Mouse (Mus musculus) hindbrain, embryonic 14.5 days (tissue): ENCODE data around the gene Smarcd3. TPM values are rescaled to one million over a fixed set of nuclear protein-coding genes. Genes with fewer than 3 reads are reported as not detected.

Source experiments
- ATAC-seq: fragments of 200-750 bp; cut with Nextera tagmentation; 2 replicates; pipeline ENCODE4 v1.8.0; 2017; ENCODE audit warnings: moderate number of reproducible peaks, mild to moderate bottlenecking, moderate TSS enrichment, moderate library complexity; ENCODE audit not compliant: low FRiP score
- DNase-seq: peaks from one replicate; pipeline ENCODE4 v3.0.0-alpha.2; 2015; ENCODE audit warnings: low spot score
- H3K27ac ChIP-seq: fragments of 300-500 bp; sonication (generic); 2 replicates; pipeline ENCODE4 v1.5.1; 2014; ENCODE audit warnings: mild to moderate bottlenecking, moderate library complexity
- H3K27me3 ChIP-seq: fragments of 300-500 bp; sonication (generic); 2 replicates; pipeline ENCODE4 v1.6.1; 2014; ENCODE audit warnings: mild to moderate bottlenecking, low read length, mixed read lengths; ENCODE audit not compliant: control insufficient read depth, insufficient read depth
- H3K36me3 ChIP-seq: fragments of 300-500 bp; sonication (generic); replicated peaks from 2 replicates; pipeline ENCODE4 v1.6.1; 2014; ENCODE audit not compliant: control insufficient read depth, insufficient read depth
- H3K4me1 ChIP-seq: fragments of 300-500 bp; sonication (generic); replicated peaks from 2 replicates; pipeline ENCODE4 v1.6.1; 2014; ENCODE audit warnings: antibody characterized with exemption, low read length, mixed read lengths; ENCODE audit not compliant: control insufficient read depth, insufficient read depth
- H3K4me2 ChIP-seq: fragments of 300-500 bp; sonication (generic); replicated peaks from 2 replicates; pipeline ENCODE4 v1.6.1; 2014; ENCODE audit warnings: mild to moderate bottlenecking, moderate library complexity
- H3K4me3 ChIP-seq: fragments of 300-500 bp; sonication (generic); replicated peaks from 2 replicates; pipeline ENCODE4 v1.5.1; 2014; ENCODE audit warnings: mild to moderate bottlenecking, low read length
- H3K9ac ChIP-seq: fragments of 300-500 bp; sonication (generic); 2 replicates; pipeline ENCODE4 v1.6.1; 2014
- H3K9me3 ChIP-seq: fragments of 300-500 bp; sonication (generic); 2 replicates; pipeline ENCODE4 v1.6.1; 2016; ENCODE audit warnings: low read length; ENCODE audit not compliant: control insufficient read depth
- WGBS: fragments of 180-500 bp; shearing (Covaris S2); extraction: QIAGEN DNeasy Blood & Tissue Kit; methylation state at CpG from one replicate; pipeline ENCODE4 v1.1.7; 2014; 5-methylcytosine and 5-hydroxymethylcytosine counted together
- polyA plus RNA-seq: library from polyadenylated mRNA; unstranded; fragments of >200 nt; fragmentation: Nextera tagmentation; extraction: Ambion mirVana; gene quantifications from 2 replicates; pipeline ENCODE4 v1.2.1, GENCODE M21; 2014

Gene Smarcd3
- polyA plus RNA-seq, 1 experiment from 2014 or later = 149 TPM

- H3K4me2 ChIP-seq = no peak overlapping the region
- no peaks in the 10 kb centered on the region for H3K9me3 ChIP-seq
- no peak overlapping the region for H3K4me3 ChIP-seq
- no peaks in the 10 kb centered on the region for H3K27me3 ChIP-seq
- no peak overlapping the region for H3K27ac ChIP-seq
- no peak overlapping the region for H3K9ac ChIP-seq
- H3K36me3 ChIP-seq = no peaks in the 10 kb centered on the region
- ATAC-seq (no peak), DNase-seq (no peak)
- no peaks in the 10 kb centered on the region for H3K4me1 ChIP-seq
- 81% methylated on average over 7 of the region's 7 CpGs for WGBS
These were observed 25.5 kb upstream of the Smarcd3 start for GRCm38 (mm10) chr5:24649701-24650100.

DNA sequence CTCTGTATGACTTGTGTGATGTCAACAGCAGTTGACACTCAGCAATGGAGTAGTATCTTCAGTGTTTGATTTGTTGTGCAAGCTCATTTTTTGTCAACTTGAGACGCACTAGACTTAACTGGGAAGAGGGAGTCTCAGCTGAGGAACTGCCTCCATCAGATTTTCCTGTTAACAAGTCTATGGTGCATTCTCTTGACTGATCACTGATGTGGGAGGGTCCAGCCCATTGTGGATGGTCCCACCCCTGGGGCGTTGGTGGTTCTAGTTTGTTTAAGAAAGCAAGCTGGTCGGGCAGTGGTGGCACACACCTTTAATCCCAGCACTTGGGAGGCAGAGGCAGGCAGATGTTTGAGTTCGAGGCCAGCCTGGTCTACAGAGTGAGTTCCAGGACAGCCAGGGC lies 25.0 kb upstream of the Smarcd3 start:
- Histone ChIP-seq H3K9me3 (no peaks in the 10 kb centered on the region), H3K27me3 (no peaks in the 10 kb centered on the region), H3K36me3 (no peaks in the 10 kb centered on the region), H3K27ac (no peak overlapping the region), H3K4me2 (no peak overlapping the region), H3K4me3 (no peak overlapping the region), H3K9ac (no peak overlapping the region), H3K4me1 (no peaks in the 10 kb centered on the region)
- DNase-seq (no peak), ATAC-seq (no peak)
- 69% methylated on average over 4 of the region's 4 CpGs for WGBS

GRCm38 (mm10) chr5:24645454-24645853 lies 21.2 kb upstream of the Smarcd3 start:
- Histone ChIP-seq H3K27me3 (no peaks in the 10 kb centered on the region), H3K4me1 (no peaks in the 10 kb centered on the region), H3K27ac (no peak overlapping the region), H3K9me3 (no peaks in the 10 kb centered on the region), H3K4me2 (no peak overlapping the region), H3K4me3 (no peak overlapping the region), H3K36me3 (no peaks in the 10 kb centered on the region), H3K9ac (no peak overlapping the region)
- ATAC-seq = no peak
- 81% methylated on average over 1 of the region's 1 CpGs for WGBS
- no peak for DNase-seq

GRCm38 (mm10) chr5:24639081-24639480 lies 14.9 kb upstream of the Smarcd3 start:
- Histone ChIP-seq H3K4me2 (no peak overlapping the region), H3K9ac (no peak overlapping the region), H3K4me3 (no peak overlapping the region), H3K27me3 (no peaks in the 10 kb centered on the region), H3K36me3 (no peaks in the 10 kb centered on the region), H3K4me1 (peaks cover 6% of the 10 kb centered on the region; the same call in 1 of the 2 replicates), H3K9me3 (no peaks in the 10 kb centered on the region), H3K27ac (no peak overlapping the region)
- DNase-seq (no peak), ATAC-seq (no peak)
- WGBS = 57% methylated on average over 6 of the region's 6 CpGs

- no peaks in the 10 kb centered on the region for H3K36me3 ChIP-seq
- no peak overlapping the region for H3K4me3 ChIP-seq
- no peak overlapping the region for H3K9ac ChIP-seq
- WGBS = 51% methylated on average over 6 of the region's 6 CpGs
- H3K4me2 ChIP-seq = no peak overlapping the region
- no peaks in the 10 kb centered on the region for H3K9me3 ChIP-seq
- H3K4me1 ChIP-seq = peaks cover 6% of the 10 kb centered on the region; the same call in 1 of the 2 replicates
- ATAC-seq = no peak
- no peak overlapping the region for H3K27ac ChIP-seq
- DNase-seq = no peak
- H3K27me3 ChIP-seq = no peaks in the 10 kb centered on the region
These were observed 13.9 kb upstream of the Smarcd3 start for GRCm38 (mm10) chr5:24638131-24638530.

DNA sequence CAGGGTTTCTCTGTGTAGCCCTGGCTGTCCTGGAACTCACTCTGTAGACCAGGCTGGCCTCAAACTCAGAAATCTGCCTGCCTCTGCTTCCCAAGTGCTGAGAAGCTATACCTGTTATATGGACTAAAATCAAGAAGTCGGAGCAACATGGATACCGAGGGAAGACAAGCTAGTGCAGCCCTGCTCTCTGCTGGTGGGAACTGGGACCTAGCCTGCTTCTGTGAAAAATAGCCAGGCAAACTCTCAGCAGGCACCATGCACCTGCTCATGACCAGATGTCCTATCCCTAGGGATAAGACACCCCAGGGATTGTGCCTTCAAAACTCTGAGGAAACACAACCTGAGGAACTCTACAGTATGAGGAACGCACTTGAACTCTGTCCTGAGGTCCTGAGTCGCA lies 12.8 kb upstream of the Smarcd3 start:
- no peak overlapping the region for H3K4me3 ChIP-seq
- WGBS = 77% methylated on average over 4 of the region's 4 CpGs
- H3K36me3 ChIP-seq = no peaks in the 10 kb centered on the region
- no peak overlapping the region for H3K4me2 ChIP-seq
- DNase-seq (no peak), ATAC-seq (no peak)
- no peak overlapping the region for H3K27ac ChIP-seq
- H3K27me3 ChIP-seq = no peaks in the 10 kb centered on the region
- H3K9me3 ChIP-seq = no peaks in the 10 kb centered on the region
- H3K9ac ChIP-seq = no peak overlapping the region
- peaks cover 6% of the 10 kb centered on the region; the same call in 1 of the 2 replicates for H3K4me1 ChIP-seq

DNA sequence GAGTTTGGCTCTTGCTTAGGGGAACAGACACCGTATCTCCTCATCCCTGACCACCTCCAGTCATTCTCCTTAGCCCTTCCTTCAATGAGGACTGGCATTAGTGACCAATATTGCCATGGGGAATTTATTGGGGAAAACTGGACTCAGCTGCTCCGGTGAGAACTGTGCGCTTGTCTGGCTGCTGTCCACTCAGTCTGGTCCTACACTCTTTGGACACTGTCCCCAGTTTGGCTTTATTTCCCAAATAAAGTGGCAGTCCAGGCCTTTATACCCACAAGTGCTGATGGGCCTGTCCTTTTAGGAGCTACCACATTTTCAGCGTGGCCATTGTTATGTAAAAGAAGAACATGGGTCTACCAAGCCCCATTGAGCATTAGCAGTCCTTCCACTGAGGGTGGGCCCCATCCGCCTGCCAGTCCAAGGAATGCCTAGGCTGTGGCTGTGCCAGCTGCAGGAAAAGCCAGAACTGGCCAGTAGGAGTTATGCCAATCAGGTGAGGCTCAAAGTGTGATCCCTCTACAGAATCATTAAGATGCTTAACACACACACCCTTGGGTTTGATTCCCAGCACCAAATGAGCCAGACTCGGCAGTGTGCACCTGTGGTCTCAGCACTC lies 11.4 kb upstream of the Smarcd3 start:
- Histone ChIP-seq H3K4me3 (no peak overlapping the region), H3K9ac (no peak overlapping the region), H3K9me3 (no peaks in the 10 kb centered on the region), H3K27ac (no peak overlapping the region), H3K4me1 (peaks cover 6% of the 10 kb centered on the region; the same call in 1 of the 2 replicates), H3K27me3 (no peaks in the 10 kb centered on the region), H3K36me3 (no peaks in the 10 kb centered on the region), H3K4me2 (no peak overlapping the region)
- 49% methylated on average over 6 of the region's 6 CpGs for WGBS
- ATAC-seq (peak; percentile 53; the same call in 1 of the 2 replicates), DNase-seq (no peak)

DNA sequence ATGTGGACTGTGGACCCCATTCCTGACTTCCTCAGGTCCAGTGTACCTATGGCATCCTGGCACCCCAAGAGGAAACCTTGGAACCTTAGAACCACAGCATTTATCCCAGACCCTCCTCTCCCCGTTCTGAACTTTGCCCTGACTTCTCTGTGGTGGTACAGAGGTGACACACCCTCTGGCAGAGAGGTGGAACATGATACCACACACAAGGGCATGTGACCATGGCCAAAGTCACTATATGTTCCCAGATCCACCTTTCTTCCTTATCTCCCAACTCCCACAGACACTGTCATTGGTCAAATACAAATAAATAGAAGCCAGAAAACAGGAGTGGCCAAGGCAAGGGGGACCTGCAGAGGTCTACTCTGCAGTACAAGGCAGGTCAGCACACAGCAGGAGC lies 10.9 kb upstream of the Smarcd3 start:
- 74% methylated on average over 1 of the region's 1 CpGs for WGBS
- no peaks in the 10 kb centered on the region for H3K9me3 ChIP-seq
- H3K9ac ChIP-seq = no peak overlapping the region
- H3K27ac ChIP-seq = no peak overlapping the region
- ATAC-seq (no peak), DNase-seq (no peak)
- H3K4me2 ChIP-seq = no peak overlapping the region
- H3K27me3 ChIP-seq = no peaks in the 10 kb centered on the region
- H3K4me3 ChIP-seq = no peak overlapping the region
- peaks cover 6% of the 10 kb centered on the region; the same call in 1 of the 2 replicates for H3K4me1 ChIP-seq
- no peaks in the 10 kb centered on the region for H3K36me3 ChIP-seq

DNA sequence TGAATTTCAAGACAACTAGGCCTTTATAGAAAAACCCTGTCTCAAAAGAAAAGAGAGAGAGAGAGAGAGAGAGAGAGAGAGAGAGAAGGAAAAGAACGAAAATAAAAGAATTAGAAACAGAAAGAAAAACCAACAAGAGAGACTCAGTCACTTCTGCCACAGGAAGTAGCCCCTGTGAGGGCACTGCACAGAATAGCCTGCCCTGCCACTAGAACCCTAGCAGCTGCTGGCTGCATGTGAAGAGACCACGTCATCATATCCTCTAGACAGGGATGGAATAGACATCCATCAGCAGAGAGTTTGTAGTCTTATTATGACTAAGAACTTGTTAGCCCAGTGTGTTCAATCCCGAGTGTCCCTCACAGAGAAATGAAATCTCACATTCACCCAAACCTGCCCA lies 5.5 kb upstream of the Smarcd3 start:
- no peak overlapping the region for H3K27ac ChIP-seq
- ATAC-seq (no peak), DNase-seq (no peak)

DNA sequence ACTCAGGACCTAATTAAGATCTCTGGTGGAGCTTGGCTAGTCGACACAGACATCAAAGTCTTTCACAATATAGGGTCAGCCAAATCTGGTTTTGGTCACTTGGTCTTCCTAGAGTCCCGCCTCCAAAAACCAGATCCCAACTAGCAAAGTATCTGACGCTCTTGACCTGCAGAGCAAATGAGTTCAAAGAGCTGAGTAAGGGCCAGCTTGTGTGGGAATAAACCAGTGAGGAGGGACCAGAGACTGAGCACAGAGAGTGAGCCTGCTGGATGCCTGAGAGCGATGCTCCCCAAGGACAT lies 560 bp upstream of the Smarcd3 start:
- Histone ChIP-seq H3K4me3 (peak overlapping the region; percentile 57), H3K27me3 (no peaks in the 10 kb centered on the region), H3K4me1 (peaks cover 22% of the 10 kb centered on the region; the same call in 1 of the 2 replicates), H3K36me3 (no peaks in the 10 kb centered on the region), H3K9me3 (no peaks in the 10 kb centered on the region), H3K9ac (peak overlapping the region; percentile 88), H3K4me2 (peak overlapping the region; percentile 66), H3K27ac (no peak overlapping the region)
- 45% methylated on average over 4 of the region's 4 CpGs for WGBS
- ATAC-seq (no peak), DNase-seq (no peak)

More for the DNA sequence above, 5.5 kb upstream of the Smarcd3 start:
- Histone ChIP-seq H3K4me2 (no peak overlapping the region), H3K4me3 (no peak overlapping the region), H3K27me3 (no peaks in the 10 kb centered on the region), H3K9ac (no peak overlapping the region), H3K9me3 (no peaks in the 10 kb centered on the region), H3K4me1 (peaks cover 3% of the 10 kb centered on the region; the same call in 1 of the 2 replicates), H3K36me3 (no peaks in the 10 kb centered on the region)
- WGBS = 71% methylated on average over 3 of the region's 3 CpGs
